Mouse (Mus musculus): ENCODE measurements around the gene Agtrap.
A peak's percentile ranks its signal among the peaks of the same experiment; 100 is the strongest.

Agtrap gene

GRCm38 (mm10) chr4:148107621-148108291 is 19.9 kb upstream of the Agtrap start:
- DNase-seq (ENCODE audit: low spot score in 2 of 2), result no peak

GRCm38 (mm10) chr4:148104146-148104545 is 16.3 kb upstream of the Agtrap start:
- DNase-seq (ENCODE audit: low spot score in 2 of 2), result no peak

- DNase-seq (ENCODE audit: low spot score in 2 of 2), result peak; percentile 56 to 70
Observed at GRCm38 (mm10) chr4:148101801-148102527, 14.1 kb upstream of the Agtrap start.

GRCm38 (mm10) chr4:148098666-148099065 is 10.8 kb upstream of the Agtrap start:
- no peak for DNase-seq (ENCODE audit: low spot score in 2 of 2)

- DNase-seq (ENCODE audit: low spot score in 2 of 2), result no peak
Observed at GRCm38 (mm10) chr4:148097936-148098335, 10.1 kb upstream of the Agtrap start.

- no peak for DNase-seq (ENCODE audit: low spot score in 2 of 2)
Observed at GRCm38 (mm10) chr4:148095081-148095480, 7.2 kb upstream of the Agtrap start.

- DNase-seq (ENCODE audit: low spot score in 2 of 2), result no peak
Observed at GRCm38 (mm10) chr4:148094161-148094560, 6.3 kb upstream of the Agtrap start.

- DNase-seq (ENCODE audit: low spot score in 2 of 2), result no peak
Observed at GRCm38 (mm10) chr4:148092551-148093271, 4.9 kb upstream of the Agtrap start.

GRCm38 (mm10) chr4:148091181-148091580 is 3.4 kb upstream of the Agtrap start:
- no peak for DNase-seq (ENCODE audit: low spot score in 2 of 2)

GRCm38 (mm10) chr4:148089166-148089565 is 1.3 kb upstream of the Agtrap start:
- no peak for DNase-seq (ENCODE audit: low spot score in 2 of 2)

- DNase-seq (ENCODE audit: low spot score in 2 of 2), result no peak
Observed at GRCm38 (mm10) chr4:148087091-148087906, 532 bp downstream of the Agtrap start.

- DNase-seq (ENCODE audit: low spot score in 2 of 2), result no peak
Observed at GRCm38 (mm10) chr4:148085907-148086305, 1.9 kb downstream of the Agtrap start.

GRCm38 (mm10) chr4:148085131-148085906 is 2.5 kb downstream of the Agtrap start:
- DNase-seq (ENCODE audit: low spot score in 2 of 2), result no peak

- DNase-seq (ENCODE audit: low spot score in 2 of 2), result no peak
Observed at GRCm38 (mm10) chr4:148084261-148084714, 3.5 kb downstream of the Agtrap start.

- no peak for DNase-seq (ENCODE audit: low spot score in 2 of 2)
Observed at GRCm38 (mm10) chr4:148083176-148083899, 4.5 kb downstream of the Agtrap start.

- DNase-seq (ENCODE audit: low spot score in 2 of 2), result peak; percentile 34 to 41
Observed at GRCm38 (mm10) chr4:148082257-148083044, 5.4 kb downstream of the Agtrap start.

GRCm38 (mm10) chr4:148081201-148081600 is 6.6 kb downstream of the Agtrap start:
- DNase-seq (ENCODE audit: low spot score in 2 of 2), result no peak

- no peak for DNase-seq (ENCODE audit: low spot score in 2 of 2)
Observed at GRCm38 (mm10) chr4:148080597-148080973, 7.2 kb downstream of the Agtrap start.

GRCm38 (mm10) chr4:148079944-148080596 is 7.8 kb downstream of the Agtrap start:
- DNase-seq (ENCODE audit: low spot score in 2 of 2), result no peak
